Mouse (Mus musculus) midbrain, postnatal 0 days (tissue): ENCODE measurements around the gene Rwdd2b. TPM values are rescaled to one million over a fixed set of nuclear protein-coding genes. Genes with fewer than 3 reads are reported as not detected.

Source experiments
- ATAC-seq: fragments of 200-750 bp; cut with Nextera tagmentation; 2 replicates; pipeline ENCODE4 v1.8.0; 2017; ENCODE audit warnings: moderate number of reproducible peaks, mild to moderate bottlenecking, moderate TSS enrichment, moderate library complexity; ENCODE audit not compliant: low FRiP score
- DNase-seq: peaks from one replicate; pipeline ENCODE4 v3.0.0-alpha.2; 2015; ENCODE audit warnings: low spot score
- H3K27ac ChIP-seq: fragments of 300-500 bp; sonication (generic); 2 replicates; pipeline ENCODE4 v1.5.1; 2014; ENCODE audit warnings: low read depth, mild to moderate bottlenecking, low read length, mixed read lengths
- H3K27me3 ChIP-seq: fragments of 300-500 bp; sonication (generic); 2 replicates; pipeline ENCODE4 v1.6.1; 2014; ENCODE audit warnings: low read length, control low read depth, mixed read lengths; ENCODE audit not compliant: insufficient read depth
- H3K36me3 ChIP-seq: fragments of 300-500 bp; sonication (generic); 2 replicates; pipeline ENCODE4 v1.6.1; 2014; ENCODE audit warnings: low read length, control low read depth, mixed read lengths; ENCODE audit not compliant: insufficient read depth
- H3K4me1 ChIP-seq: fragments of 300-500 bp; sonication (generic); 2 replicates; pipeline ENCODE4 v1.6.1; 2014; ENCODE audit warnings: mild to moderate bottlenecking, control low read depth, antibody characterized with exemption, low read length, mixed read lengths; ENCODE audit not compliant: insufficient read depth
- H3K4me2 ChIP-seq: fragments of 300-500 bp; sonication (generic); 2 replicates; pipeline ENCODE4 v1.6.1; 2014; ENCODE audit warnings: low read depth, mild to moderate bottlenecking, low read length, mixed read lengths; ENCODE audit not compliant: poor library complexity, severe bottlenecking
- H3K4me3 ChIP-seq: fragments of 300-500 bp; sonication (generic); 2 replicates; pipeline ENCODE4 v1.5.1; 2014; ENCODE audit warnings: low read depth, mild to moderate bottlenecking, low read length, moderate library complexity
- H3K9ac ChIP-seq: fragments of 300-500 bp; sonication (generic); replicated peaks from 2 replicates; pipeline ENCODE4 v1.6.1; 2014; ENCODE audit warnings: mild to moderate bottlenecking, low read length, moderate library complexity, mixed read lengths; ENCODE audit not compliant: poor library complexity, severe bottlenecking
- H3K9me3 ChIP-seq: fragments of 300-500 bp; sonication (generic); 2 replicates; pipeline ENCODE4 v1.6.1; 2016; ENCODE audit warnings: low read length, control low read depth
- CTCF ChIP-seq: IDR thresholded peaks from 2 replicates; pipeline ENCODE4 v1.5.1; 2016; ENCODE audit warnings: antibody characterized with exemption, mild to moderate bottlenecking
- WGBS: fragments of 180-500 bp; shearing (Covaris S2); extraction: QIAGEN DNeasy Blood & Tissue Kit; methylation state at CpG from one replicate; pipeline ENCODE4 v1.1.7; 2014; 5-methylcytosine and 5-hydroxymethylcytosine counted together
- polyA plus RNA-seq: library from polyadenylated mRNA; unstranded; fragments of >200 nt; fragmentation: Nextera tagmentation; extraction: Ambion mirVana; gene quantifications from 2 replicates; pipeline ENCODE4 v1.2.1, GENCODE M21; 2015
- total RNA-seq: library from RNA; depleted of rRNA; stranded (reverse); fragments of >200 nt; gene quantifications from 2 replicates; pipeline ENCODE4 v1.2.3, GENCODE M21; 2014

Rwdd2b gene
- total and polyA plus RNA-seq, 2 experiments from 2014 or later = 7.9 to 17.0 TPM

GRCm38 (mm10) chr16:87455180-87455611 lies 14.8 kb upstream of the Rwdd2b start:
- Histone ChIP-seq H3K4me3 (peak overlapping the region; percentile 89), H3K4me2 (peak overlapping the region; percentile 85), H3K27ac (peak overlapping the region; percentile 85), H3K4me1 (peaks cover 7% of the 10 kb centered on the region; the same call in 1 of the 2 replicates), H3K9me3 (no peaks in the 10 kb centered on the region), H3K27me3 (no peaks in the 10 kb centered on the region), H3K9ac (peak overlapping the region; percentile 87), H3K36me3 (peaks cover 4% of the 10 kb centered on the region; the same call in 1 of the 2 replicates)
- peak; percentile 9 for DNase-seq
- TF ChIP-seq CTCF = no peak
- WGBS = under 1% methylated on average over 38 of the region's 38 CpGs
- peak; percentile 78 for ATAC-seq

- TF ChIP-seq CTCF = no peak
- H3K27ac ChIP-seq = peak within 1 kb of the TSS; percentile 85
- peak; percentile 95 for DNase-seq
- peaks cover 7% of the 10 kb centered on the region; the same call in 1 of the 2 replicates for H3K4me1 ChIP-seq
- H3K4me2 ChIP-seq = peak within 1 kb of the TSS; percentile 85
- ATAC-seq = peak; percentile 98
- H3K9me3 ChIP-seq = no peaks in the 10 kb centered on the region
- WGBS = 10% methylated on average over 45 of the region's 45 CpGs
- H3K9ac ChIP-seq = peak within 1 kb of the TSS; percentile 87
- H3K36me3 ChIP-seq = 0 out of 2 replicates have a peak, but pooled peaks cover under 1% of the 10 kb centered on the region
- peak within 1 kb of the TSS; percentile 89 for H3K4me3 ChIP-seq
- no peaks in the 10 kb centered on the region for H3K27me3 ChIP-seq
These were observed 14.2 kb upstream of the Rwdd2b start, which contains the start of gene Usp16 for GRCm38 (mm10) chr16:87454419-87455179. Gene Usp16, plus strand, starts transcription at chr16:87454703.

- Histone ChIP-seq H3K36me3 (no peaks in the 10 kb centered on the region), H3K4me2 (no peak overlapping the region), H3K27ac (no peak overlapping the region), H3K4me1 (peaks cover 7% of the 10 kb centered on the region; the same call in 1 of the 2 replicates), H3K9me3 (no peaks in the 10 kb centered on the region), H3K4me3 (no peak overlapping the region), H3K9ac (no peak overlapping the region), H3K27me3 (no peaks in the 10 kb centered on the region)
- no peak for DNase-seq
- 87% methylated on average over 2 of the region's 2 CpGs for WGBS
- no peak for TF ChIP-seq CTCF
- no peak for ATAC-seq
These were observed 12.9 kb upstream of the Rwdd2b start for GRCm38 (mm10) chr16:87453226-87453625.

GRCm38 (mm10) chr16:87445528-87445927 lies 5.2 kb upstream of the Rwdd2b start:
- H3K9ac ChIP-seq = no peak overlapping the region
- no peaks in the 10 kb centered on the region for H3K9me3 ChIP-seq
- no peaks in the 10 kb centered on the region for H3K36me3 ChIP-seq
- ATAC-seq (no peak), DNase-seq (no peak)
- no peak overlapping the region for H3K27ac ChIP-seq
- H3K4me1 ChIP-seq = peaks cover 3% of the 10 kb centered on the region; the same call in 1 of the 2 replicates
- no peak for TF ChIP-seq CTCF
- no peak overlapping the region for H3K4me2 ChIP-seq
- WGBS = 88% methylated on average over 3 of the region's 3 CpGs
- no peaks in the 10 kb centered on the region for H3K27me3 ChIP-seq
- H3K4me3 ChIP-seq = no peak overlapping the region

GRCm38 (mm10) chr16:87445110-87445509 lies 4.7 kb upstream of the Rwdd2b start:
- H3K27me3 ChIP-seq = no peaks in the 10 kb centered on the region
- H3K4me2 ChIP-seq = no peak overlapping the region
- no peak overlapping the region for H3K27ac ChIP-seq
- TF ChIP-seq CTCF = no peak
- H3K9ac ChIP-seq = no peak overlapping the region
- no peak overlapping the region for H3K4me3 ChIP-seq
- no peak for ATAC-seq
- H3K36me3 ChIP-seq = no peaks in the 10 kb centered on the region
- no peak for DNase-seq
- no peaks in the 10 kb centered on the region for H3K9me3 ChIP-seq
- H3K4me1 ChIP-seq = peaks cover 3% of the 10 kb centered on the region; the same call in 1 of the 2 replicates

GRCm38 (mm10) chr16:87444071-87444470 lies 3.7 kb upstream of the Rwdd2b start:
- Histone ChIP-seq H3K4me1 (peaks cover 3% of the 10 kb centered on the region; the same call in 1 of the 2 replicates), H3K27me3 (no peaks in the 10 kb centered on the region), H3K9ac (no peak overlapping the region), H3K4me3 (no peak overlapping the region), H3K9me3 (no peaks in the 10 kb centered on the region), H3K4me2 (no peak overlapping the region), H3K36me3 (no peaks in the 10 kb centered on the region), H3K27ac (no peak overlapping the region)
- ATAC-seq (no peak), DNase-seq (no peak)
- WGBS = 54% methylated on average over 1 of the region's 1 CpGs
- no peak for TF ChIP-seq CTCF
